Mouse (Mus musculus): ENCODE measurements around the gene Col18a1. TPM values are rescaled to one million over a fixed set of nuclear protein-coding genes. Genes with fewer than 3 reads are reported as not detected.
A peak's percentile ranks its signal among the peaks of the same experiment; 100 is the strongest.
"Not testable (repeated sequence)": the region's sequence is repeated elsewhere in the genome, so short reads cannot be mapped to it uniquely, and the experiment has no call there.

Col18a1 gene
- total RNA-seq, 2 experiments from 2014 or later: 0.05 TPM; not detected in 1

DNA sequence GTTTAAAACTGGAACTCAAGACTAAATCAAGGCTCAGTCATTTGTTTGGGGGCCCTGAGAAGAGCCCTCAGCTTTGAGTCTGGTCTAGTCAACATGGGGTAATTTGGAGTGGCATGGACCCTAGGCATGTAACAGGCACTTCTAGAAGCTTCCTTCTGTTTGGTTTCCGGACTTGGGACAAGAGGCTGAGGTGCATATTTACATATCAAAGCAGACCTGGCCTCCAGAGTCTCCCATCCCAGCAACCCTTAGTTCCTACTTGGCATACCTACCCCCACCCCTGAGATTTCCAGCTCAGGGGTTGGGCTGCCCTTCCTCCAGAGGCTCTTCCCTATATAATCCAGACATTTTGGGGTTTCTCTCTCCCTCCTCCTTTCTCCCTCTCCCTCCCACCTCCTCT lies 20.4 kb downstream of the Col18a1 start:
- ATAC-seq (replicated peaks; ENCODE audit: poor library complexity, severe bottlenecking): no peak

DNA sequence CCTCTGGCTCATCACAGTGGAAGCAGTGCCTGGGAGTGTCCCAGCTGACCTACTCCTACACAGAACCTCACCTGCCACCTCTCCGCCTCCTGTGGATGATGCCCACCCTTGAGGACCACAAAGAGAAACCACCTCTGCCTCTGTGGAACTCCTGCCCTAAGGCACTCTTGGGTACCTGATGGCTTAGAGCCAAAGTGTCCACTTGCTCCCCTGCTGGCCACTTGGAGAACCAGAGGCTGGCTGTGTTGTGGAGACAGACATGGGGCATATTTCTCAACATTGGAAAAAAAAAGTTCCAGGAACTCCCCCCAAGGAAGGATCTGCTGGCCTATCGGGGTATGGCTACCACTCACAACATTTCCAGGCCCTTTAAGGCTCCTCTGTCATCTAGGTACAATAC lies 22.0 kb downstream of the Col18a1 start:
- no peak for ATAC-seq (replicated peaks; ENCODE audit: poor library complexity, severe bottlenecking)

DNA sequence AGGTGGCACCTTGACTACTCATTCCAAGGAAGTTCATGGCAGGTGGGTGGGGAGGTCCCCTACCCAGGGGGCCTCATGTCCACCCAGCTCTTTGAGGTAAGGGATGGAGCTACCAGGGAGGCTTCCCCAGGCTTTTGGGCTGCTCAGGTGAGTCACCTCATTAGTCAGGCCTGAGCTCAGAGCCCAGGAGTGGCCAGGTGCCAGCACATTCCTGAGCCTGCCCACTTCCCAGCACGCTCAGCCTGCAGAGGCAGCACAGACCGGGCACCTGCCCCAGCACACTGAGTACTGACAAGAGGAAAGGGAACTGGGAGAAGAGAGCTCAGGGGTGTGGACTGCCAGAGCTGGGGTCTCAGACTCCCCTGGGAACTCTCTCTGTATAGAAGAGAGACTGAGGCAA lies 24.0 kb downstream of the Col18a1 start:
- no peak for ATAC-seq (replicated peaks; ENCODE audit: poor library complexity, severe bottlenecking)

DNA sequence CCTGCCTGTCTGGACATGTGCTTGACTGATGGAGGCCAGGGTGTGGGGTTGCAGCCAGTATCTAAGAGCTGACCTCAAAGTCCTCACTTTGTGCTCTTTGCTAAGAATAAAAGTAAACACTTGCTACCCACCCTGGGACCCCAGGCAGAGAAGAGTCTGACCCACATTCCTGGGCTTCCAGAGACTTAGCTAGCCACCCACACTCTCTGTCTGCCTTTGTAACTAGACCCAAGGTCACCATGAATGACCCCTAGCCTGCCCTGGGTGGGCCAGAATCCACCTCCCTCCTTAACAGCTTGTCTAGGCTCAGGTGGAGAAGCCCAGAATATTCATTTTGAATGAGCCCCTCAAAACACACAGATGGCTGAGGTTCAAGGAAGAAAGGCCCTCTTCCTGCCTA lies 28.0 kb downstream of the Col18a1 start:
- no peak for ATAC-seq (replicated peaks; ENCODE audit: poor library complexity, severe bottlenecking)

DNA sequence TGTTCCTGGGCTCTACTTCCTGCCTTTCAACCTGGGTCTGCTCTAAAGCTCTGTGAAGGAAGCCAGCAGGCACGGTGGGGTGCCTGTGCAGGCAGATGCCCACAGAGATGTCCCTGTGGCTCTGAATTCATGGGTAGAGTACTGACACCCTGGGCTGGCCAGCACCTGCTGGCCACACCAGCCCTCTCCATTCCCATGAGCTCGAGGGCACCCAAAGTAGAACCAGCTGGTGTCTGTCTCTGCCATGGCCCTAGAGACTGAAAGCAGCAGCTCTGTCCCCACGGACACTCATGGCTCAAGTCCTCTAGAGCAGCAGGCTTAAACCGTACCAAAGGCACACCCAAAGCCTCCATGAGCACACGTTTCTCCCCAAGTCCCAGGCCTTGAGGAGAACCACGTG lies 30.1 kb downstream of the Col18a1 start:
- ATAC-seq (replicated peaks; ENCODE audit: poor library complexity, severe bottlenecking): no peak

DNA sequence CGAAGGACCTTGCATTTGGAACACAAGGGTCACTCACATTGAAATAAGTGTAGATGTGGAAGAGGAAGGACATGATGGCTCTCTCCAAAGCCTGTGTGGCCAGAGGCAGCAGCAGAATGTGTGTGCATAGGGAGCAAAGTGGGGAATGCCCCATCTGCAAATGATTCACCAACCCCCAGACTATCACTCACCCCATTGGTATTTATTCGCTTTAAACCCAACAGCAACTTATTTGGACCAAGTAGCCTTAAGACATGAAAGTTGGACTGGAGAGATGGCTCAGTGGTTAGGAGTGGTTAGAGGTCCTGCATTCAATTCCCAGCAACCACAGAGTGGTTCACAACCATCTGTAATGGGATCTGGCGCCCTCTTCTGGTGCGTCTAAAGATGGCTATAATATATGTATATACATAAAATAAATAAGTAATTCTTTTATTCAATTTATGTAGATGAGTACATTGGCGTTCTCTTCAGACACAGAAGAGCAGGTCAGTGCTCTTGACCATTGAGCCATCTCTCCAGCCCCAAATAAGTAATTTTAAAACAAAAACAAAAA lies 31.0 kb downstream of the Col18a1 start:
- ATAC-seq (replicated peaks; ENCODE audit: poor library complexity, severe bottlenecking): no peak

DNA sequence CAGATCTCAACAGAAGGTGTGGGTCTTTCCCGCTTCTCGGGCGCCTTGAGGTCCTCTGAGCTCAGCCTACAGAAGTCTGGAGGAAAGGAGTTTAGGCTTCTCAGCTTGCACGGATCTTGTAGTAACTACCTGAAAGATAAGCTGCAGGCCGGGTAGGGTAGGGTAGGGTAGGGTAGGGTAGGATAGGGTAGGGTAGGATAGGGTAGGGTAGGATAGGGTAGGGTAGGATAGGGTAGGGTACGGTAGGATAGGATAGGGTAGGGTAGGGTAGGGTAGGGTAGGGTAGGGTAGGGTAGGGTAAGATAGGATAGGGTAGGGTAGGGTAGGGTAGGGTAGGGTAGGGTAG lies 31.6 kb downstream of the Col18a1 start:
- ATAC-seq (replicated peaks; ENCODE audit: poor library complexity, severe bottlenecking): not testable (repeated sequence)

DNA sequence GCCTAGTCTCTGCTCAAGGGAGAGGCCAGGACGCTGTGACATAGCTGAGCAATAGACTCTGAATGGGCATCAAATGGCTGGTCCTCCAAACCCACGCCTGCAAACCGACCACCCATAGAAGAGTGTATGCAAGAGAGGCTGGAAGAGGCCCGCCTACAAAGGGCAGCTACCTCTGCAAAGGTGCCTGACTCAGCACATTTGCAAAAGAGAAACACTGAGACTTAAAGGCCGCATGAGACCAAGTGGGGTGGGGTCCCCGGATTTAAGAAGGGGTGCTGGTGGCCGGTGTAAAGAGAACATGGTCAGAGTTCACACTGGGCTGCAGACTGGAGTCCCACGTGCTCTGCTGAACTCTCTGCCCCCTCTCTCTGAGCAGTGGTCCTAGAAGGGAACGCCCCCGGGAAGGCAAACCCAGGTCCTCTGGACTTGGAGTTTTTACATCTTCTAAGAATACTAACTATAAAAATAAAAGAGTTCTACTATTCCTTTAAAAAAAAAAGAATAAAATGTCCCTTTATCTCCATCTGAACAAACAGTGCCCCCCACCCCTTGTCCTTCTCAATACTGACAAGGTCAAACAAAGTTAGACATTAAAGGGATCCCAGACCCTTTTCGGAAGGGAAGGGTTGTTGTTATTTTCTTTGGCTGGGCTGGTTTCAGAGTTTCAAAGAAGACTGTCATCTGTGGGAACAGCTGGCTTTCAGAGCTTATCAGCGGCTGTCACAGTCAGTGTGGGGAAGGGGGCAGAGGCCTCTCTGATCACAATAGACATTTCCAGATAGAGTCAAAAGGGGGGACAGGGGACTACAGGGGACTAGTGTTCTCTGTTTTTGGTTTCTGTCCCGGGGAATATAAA lies 32.2 kb downstream of the Col18a1 start:
- no peak for ATAC-seq (replicated peaks; ENCODE audit: poor library complexity, severe bottlenecking)

DNA sequence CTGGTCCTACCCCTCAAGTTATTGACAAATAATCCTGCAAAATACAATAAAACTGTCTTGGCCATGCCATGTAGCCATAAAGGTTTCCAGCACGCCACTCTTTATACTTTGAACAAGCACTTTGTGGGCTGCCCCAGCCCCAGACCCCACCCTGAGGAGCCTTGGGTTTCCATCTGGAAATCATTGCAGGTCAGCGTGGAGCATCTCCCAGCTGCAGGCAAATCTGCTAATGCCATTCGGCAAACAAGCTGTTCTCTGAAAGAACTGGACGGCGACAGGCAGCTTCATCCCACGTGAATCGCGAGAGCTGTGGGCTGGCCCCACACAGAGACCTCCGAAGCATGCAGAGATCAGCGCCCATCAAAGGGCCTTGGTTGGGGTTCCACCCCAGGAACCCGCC lies 34.2 kb downstream of the Col18a1 start:
- ATAC-seq (replicated peaks; ENCODE audit: poor library complexity, severe bottlenecking): no peak

DNA sequence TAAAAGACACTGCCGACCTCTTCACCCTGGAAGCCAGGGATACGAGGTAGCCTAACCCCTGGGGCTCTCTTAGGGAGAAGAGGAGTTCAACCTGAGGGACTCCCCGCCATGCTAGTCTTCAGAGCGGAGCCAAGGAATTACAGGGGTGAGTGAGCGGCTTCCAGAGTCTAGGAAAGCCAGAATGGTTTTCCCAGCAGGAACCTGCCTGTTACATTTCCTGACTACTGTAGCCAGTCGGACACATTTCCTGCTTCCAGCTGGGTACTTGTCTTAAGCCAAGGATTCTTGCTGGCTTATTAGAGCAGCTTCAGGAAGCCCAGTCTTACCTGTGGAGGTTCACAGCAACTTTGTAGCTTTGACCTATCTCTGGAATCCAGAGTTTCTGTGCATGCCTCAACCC lies 34.8 kb downstream of the Col18a1 start:
- no peak for ATAC-seq (replicated peaks; ENCODE audit: poor library complexity, severe bottlenecking)

DNA sequence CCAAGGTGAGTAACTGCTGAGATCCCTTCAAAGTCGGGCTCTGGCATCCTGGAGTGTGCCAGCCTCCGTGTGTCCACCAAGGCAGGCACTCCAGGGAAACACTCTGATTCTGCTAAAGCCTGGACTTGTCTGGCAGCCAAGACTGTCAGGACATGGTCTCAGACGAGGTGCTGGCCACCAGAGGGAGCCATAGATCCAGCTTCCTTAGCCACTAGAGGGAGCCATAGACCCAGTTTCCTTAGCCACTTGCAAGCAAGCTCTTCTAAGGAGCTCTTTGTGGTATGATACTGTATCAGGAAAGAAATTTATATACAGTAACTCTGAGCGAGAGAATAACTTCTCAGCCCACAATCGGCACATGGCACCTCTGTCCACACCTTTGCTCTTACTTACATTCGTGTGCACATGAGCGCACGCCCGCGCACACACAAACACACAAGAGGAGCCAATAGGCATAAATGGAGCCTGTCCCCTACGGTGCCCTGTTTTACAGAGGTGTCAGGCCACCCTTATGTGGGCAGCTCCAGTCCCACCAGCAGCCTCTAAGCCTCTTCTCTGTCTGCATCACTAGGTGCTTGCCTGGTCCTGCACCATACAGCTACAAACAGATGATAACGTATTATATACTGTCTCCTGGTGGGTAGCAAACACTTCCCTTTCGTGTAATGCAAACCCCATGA lies 35.6 kb downstream of the Col18a1 start:
- peak; percentile 98 for ATAC-seq (replicated peaks; ENCODE audit: poor library complexity, severe bottlenecking)

DNA sequence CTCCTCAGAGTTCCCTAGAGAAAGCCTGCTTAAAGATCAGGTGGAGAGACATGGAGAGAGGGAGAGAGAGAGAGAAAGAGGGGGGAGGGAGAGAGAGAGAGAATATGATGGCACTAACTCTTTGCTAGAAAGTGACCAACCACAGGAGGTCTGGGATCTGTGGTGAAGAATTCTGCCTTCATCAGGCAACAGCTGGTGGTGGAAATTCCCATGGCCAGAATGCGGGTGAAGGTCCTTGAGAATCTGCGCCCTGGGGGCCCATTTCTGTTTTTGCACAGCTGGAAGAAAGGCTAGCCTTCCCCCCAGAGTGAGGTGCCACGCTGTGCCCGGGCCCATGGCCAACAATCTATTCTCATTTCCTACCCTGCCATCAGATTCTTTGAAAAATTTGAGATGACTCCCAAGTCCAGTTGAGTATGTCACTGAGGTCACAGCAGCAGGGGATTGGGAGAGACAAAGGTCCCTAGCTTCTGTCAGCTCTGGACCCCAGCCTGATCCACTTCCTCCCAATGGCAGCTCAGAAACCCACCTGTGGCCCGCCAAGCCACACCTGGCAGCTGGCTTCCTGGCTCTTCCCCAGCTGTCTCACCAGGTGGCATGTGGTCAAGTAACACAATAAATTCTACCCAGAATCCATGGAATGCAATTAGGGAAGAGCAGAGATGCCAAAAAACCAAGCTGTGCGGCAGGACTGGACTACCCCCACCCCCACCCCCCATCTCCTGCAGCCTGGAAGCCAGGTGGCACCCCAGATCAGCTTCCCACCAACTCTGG lies 36.5 kb downstream of the Col18a1 start:
- ATAC-seq (replicated peaks; ENCODE audit: poor library complexity, severe bottlenecking): no peak

DNA sequence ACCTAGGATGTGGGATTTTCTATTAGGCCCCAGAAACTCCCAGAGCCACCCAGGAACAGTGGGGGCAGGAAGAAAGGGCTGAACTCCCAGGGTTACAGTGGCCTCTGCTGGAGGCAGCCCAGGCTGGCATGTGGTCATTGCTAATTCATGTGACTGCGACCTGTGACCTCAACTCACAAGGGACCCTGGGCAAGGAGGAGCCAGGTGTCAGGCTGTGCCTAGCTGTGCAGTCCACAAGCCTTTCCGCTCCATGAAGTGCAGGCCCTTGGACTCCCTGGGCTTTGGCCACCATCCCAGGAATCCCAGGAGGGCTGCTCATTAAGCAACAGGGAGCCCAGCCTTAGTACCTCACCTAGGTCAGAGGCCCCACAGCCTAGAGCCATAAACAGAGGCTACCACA lies 38.4 kb downstream of the Col18a1 start:
- ATAC-seq (replicated peaks; ENCODE audit: poor library complexity, severe bottlenecking): no peak

DNA sequence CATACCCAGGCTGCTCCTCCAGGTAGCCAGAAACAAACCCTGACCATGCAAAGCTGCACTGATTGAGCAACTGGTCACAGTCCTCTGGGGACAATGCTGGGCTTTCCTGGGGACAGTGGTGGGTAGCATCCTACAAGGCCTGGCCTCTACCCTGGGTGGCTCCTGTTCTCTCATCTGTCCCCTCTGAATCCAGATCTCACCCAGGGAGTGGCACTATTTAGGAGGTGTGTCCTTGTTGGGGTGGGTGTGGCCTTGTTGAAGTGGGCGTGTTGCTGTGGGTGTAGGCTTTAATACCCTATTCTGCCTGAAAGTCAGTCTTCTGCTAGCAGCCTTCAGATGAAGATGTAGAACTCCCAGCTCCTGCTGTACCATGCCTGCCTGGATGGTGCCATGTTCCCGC lies 39.8 kb downstream of the Col18a1 start:
- no peak for ATAC-seq (replicated peaks; ENCODE audit: poor library complexity, severe bottlenecking)

DNA sequence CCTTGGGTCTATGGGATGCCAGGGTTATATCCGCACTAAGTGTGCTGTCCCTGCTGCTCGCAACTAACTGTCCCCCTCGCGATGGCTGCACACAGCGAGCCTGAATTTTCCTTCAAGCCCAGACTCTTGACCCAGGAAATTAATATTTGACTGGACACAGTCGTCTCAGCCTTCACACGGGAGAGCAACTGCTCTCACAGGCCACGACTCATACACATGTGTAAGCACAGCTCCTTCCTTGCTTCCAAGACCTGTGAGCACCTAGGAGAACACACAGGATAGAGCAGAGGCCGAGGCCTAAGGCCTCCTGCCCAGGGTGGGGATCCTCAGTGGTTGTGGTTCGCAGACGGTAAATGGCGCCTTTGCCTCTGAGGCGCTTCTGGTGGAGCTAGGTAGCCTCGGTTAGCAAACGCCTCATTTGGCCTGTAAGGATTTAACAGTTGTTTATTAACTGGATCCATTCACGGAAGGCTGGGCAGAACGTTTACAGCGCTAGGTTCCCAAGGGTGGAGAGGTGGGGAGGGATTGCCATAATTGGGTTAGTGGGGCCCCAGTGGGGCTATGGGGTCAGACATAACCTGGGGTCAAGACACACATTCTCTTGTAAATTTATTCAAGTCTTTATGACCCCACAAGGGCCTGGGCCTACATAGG lies 41.1 kb downstream of the Col18a1 start:
- ATAC-seq (replicated peaks; ENCODE audit: poor library complexity, severe bottlenecking): no peak

DNA sequence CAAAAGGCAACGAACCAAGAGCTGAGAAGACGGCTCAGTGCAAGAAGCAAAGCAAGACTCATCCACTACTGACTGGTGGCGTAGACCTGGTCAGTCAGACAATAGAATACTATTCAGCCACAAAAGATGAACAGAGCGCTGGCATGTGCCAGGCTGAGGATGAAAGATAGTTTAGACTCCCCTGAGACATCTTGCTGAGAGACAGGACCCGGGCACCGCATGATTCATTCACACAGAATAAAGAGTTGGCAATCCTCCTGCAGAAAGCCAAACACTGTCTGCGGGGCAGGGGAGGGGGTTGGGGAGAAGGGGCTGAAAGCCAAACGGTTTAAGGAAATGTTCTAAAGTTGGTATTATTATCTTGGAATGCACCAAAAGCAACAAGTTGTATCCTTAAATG lies 42.4 kb downstream of the Col18a1 start:
- ATAC-seq (replicated peaks; ENCODE audit: poor library complexity, severe bottlenecking): no peak

DNA sequence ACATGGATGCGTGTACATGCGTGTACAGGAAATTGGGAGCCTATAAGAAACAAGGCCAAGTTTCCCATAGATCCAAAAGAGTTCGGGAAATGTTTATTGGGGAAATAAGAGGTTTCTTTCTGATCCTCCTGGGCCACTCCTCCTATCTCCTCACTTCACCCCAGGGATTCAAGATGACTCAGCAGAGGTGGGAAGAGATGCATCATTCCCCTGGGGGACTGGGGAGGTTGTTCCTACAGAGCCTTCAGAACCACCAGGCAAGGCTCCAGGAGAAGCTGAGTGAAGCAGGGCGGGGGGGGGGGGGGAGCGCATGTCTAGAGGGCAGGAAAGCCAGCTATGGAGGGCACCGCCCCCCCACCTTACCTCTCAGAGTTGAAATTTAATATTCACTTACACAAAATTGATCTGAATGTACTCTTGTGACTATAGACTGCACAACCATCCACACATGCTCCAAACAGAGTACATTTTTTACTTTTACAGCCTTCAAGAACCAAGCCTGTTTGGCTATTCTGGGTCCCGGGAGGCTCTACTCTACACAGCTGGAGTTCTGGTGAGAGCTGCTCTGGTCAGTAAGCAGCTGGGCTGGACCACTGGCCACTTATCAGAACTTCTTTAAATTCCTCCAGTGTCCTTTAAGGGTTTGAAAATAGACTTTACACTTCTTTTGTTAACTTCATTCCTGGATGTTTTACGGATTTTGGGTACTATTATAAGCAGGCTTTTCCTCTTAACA lies 44.9 kb downstream of the Col18a1 start:
- no peak for ATAC-seq (replicated peaks; ENCODE audit: poor library complexity, severe bottlenecking)

DNA sequence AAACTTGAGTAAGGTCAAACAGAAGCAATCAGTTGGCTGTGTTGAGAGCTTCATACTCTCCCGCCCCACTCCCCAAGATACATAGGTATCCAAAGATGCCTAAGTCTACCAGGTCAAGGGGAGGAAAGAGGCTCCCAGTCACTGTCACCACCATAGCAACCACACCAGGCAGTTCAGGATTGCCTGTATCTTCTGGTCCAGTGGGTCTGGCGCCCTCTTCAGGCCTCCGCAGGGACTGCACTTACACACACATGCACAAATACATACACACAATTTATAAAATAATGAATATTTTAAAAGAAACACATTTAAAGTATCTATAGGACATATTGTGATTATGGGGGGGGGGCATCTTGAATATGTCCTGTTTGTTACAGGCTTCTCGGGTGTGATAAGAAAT lies 45.8 kb downstream of the Col18a1 start:
- ATAC-seq (replicated peaks; ENCODE audit: poor library complexity, severe bottlenecking): no peak

DNA sequence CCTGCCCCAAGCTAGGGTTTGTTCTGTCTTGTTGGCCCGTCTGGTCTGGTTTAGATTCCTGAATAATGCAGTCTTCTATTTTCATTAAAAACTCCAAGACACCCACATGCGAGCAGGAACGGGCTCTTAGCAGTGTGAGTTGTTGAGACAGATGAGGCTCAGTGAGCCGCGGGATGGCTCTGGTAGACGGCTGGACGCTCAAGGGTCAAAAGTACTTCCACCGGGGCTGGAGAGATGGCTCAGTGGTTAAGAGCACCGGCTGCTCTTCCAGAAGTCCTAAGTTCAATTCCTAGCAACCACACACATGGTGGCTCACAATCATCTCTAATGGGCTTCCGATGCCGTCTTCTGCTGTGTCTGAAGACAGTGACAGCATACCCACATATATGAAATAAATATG lies 46.9 kb downstream of the Col18a1 start:
- no peak for ATAC-seq (replicated peaks; ENCODE audit: poor library complexity, severe bottlenecking)

DNA sequence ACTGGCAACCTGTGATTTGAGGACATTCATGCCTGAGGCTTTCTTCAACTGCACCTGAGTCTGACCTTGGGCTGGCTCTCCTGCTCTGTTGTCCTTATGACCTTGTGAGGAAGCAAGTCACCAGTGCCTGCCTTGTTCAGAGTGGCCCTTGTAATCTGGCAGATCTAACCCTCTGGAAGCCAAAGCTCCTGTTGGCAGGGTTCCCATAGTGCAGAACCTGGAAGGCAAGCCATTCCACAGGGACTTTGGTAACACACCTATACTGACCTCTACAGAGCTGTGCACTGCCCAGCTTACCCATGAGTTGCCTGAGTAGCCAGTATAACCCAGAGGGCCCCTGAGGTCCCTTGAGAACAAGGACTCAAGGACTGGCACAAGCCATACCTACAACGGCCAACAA lies 48.0 kb downstream of the Col18a1 start:
- no peak for ATAC-seq (replicated peaks; ENCODE audit: poor library complexity, severe bottlenecking)
